Mouse (Mus musculus) naive thymus-derived CD4-positive, alpha-beta T cell, adult 5 months (primary cell): ENCODE data around the gene Lif. TPM values are rescaled to one million over a fixed set of nuclear protein-coding genes. Genes with fewer than 3 reads are reported as not detected.

Experiments used
- polyA plus RNA-seq: library from polyadenylated mRNA; unstranded; fragments of 100-300 nt; shearing (Covaris generic); gene quantifications from one replicate; pipeline ENCODE4 v1.2.1, GENCODE M21; 2017

The Lif gene
- not detected for polyA plus RNA-seq

DNA sequence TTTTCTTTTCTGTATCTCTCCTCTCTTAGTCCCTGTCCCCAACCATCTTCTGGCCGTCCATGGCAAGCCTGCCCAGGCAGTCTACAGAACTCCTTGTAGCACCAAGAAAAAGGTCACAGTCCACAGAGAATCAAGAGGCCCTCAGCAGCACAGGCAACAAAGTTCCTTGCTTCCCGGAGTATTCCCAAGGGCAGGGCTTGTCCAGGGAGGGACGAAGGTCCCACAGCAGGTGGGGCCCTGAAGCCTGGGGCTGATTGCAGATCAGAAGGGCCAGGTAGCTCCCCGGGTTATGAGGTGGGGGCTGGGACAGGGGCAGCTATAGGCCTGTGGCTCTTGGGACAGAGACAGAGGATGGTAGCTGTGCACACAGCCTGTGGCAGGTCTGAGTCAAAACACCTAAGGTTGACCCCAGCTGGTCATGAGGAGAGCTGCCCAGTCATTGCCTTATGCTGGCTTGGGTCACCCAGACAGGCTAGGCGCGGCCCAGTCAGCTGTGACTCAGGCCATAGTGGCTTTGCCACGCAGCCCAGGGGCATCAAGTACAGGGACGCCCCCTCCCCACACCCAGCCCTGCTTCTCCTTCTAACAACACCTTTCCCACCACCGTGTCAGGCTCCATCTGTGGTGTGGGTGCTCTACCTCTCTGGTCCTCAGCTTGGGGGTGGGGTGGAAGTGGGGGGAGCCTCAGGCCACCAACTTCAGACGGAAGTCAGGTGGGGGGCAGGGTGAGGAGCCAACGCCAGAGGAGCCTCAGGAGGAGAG, at the start of gene Lif:
Lif (plus strand) TSS at position 712 of the 762 bp plus-strand sequence.

DNA sequence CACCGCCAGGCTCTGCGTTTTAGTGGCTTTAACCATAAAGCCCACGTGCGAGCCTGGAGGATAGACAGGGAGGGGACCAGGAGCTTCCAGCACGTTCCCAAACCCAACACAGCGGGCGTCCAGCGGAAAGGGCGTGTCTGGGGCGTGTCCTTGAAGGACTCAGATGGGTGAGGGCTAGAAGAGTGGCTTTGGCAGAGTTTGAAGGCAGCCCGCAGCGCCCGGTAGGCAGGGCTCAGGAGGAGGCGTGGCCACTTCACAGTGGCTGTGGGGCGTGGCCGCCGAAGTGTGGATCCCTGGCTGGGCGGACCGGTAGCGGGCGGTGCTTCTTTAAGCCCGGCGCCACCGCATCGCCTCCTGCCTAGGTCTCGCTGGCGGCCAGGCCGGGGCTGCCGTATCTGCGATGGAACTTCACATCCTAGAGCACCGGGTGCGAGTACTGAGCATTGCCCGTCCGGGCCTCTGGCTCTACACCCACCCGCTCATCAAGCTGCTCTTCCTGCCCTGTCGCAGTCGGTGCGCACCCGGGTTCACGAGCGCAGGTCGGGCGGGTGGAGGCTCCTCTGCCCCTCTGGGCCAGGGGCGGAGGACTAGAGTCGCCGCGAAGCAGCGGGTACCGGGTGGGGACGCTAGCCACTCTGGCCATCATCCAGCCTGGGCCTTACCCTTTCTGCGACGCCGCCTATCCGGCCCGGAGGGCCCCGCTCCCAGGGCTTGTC, 39.3 kb upstream of the Lif start, which contains the start of gene Castor1:
Castor1 (plus strand) TSS at position 312 of the 716 bp plus-strand sequence.

DNA sequence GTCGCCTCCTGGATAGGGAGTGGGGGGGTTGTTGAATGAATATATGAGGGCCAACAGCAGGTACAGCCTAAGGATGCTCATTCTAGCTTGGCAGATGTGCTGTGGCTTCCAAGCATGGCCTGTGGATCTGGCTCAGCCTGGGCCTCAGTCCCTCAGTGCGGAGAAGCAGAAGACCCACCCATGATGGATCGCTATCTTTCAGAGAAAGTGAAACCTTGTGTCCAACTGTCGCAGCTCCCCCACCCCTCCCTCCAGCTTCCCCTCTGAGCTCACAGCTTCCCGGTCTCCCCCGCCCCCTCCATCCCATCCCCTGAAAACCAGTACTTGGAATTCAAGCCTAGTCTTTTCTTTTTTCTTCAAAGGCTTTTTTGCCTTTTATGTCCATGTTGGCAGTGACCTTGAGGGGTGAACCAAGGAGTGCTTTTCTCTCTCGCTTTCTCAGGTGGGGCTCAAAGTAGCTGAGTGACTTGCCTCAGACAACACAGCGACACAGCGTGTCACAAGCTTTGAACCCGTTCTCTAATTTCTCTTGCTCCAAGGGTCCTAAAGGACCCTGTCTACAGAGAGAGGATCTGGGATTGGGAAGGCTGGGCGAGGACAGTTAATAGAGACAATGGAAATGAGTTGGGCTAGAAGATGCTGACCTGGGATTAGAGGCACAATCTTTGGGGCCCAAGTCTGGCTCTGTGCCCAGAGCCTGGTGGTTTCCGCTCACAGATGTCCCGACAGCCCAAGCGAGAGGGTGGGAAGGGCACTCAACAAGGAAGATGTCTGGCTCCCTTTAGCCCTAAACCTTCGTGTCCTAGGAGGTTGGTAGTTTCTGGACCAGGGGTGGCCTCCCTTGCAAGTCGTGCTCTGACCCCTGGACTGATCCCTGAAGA, 21.5 kb upstream of the Lif start, which contains the start of gene Osm:
Osm (plus strand) TSS at position 756 of the 881 bp plus-strand sequence.

Other genes starting within 250 kb of the Lif start
- not detected for gene Sec14l4, start 226.1 kb upstream of the Lif start, polyA plus RNA-seq
- not detected for gene Sec14l3, start 192.7 kb upstream of the Lif start, polyA plus RNA-seq
- gene Mtfp1, start 162.1 kb upstream of the Lif start, polyA plus RNA-seq: 0.57 TPM
- gene Sec14l2, start 134.1 kb upstream of the Lif start, polyA plus RNA-seq: 0.29 TPM
- gene Rnf215, start 122.4 kb upstream of the Lif start, polyA plus RNA-seq: 35.0 TPM
- gene Ccdc157, start 97.3 kb upstream of the Lif start, polyA plus RNA-seq: 5.0 TPM
- gene Sf3a1, start 97.2 kb upstream of the Lif start, polyA plus RNA-seq: 52.2 TPM
- gene Tbc1d10a, start 70.8 kb upstream of the Lif start, polyA plus RNA-seq: 108 TPM
- gene Castor1, start 39.3 kb upstream of the Lif start, polyA plus RNA-seq: 30.3 TPM
- 22.4 TPM for gene Osm, start 21.1 kb upstream of the Lif start, polyA plus RNA-seq
- gene Hormad2, start 183.5 kb downstream of the Lif start, polyA plus RNA-seq: 0.88 TPM